Mouse (Mus musculus): ENCODE measurements around the gene Prlh.

DNA sequence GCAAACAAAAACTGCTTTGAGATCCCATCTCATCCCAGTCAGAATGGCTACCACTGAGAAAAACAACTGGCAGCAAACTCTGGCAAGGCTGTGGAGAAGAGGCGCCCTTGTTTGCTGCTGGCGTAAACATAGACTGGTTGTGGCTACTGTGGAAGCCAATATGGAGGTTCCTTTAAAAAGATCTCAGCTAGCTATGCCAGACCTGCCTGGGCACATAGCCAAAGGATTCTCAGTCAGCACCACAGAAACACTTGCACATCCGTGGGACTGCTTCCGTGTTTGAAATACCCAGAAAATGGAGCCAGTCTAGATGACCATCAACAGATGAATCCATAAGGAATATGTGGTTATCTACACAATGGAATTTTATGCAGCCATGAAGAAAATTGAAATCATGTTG, 26.9 kb upstream of the Prlh start:
- no peak for TF ChIP-seq POLR2A (IDR thresholded peaks at IDR 0.05; ENCODE audit: extremely low read depth, insufficient read depth, low read length)
- TF ChIP-seq CTCF (IDR thresholded peaks at IDR 0.05; ENCODE audit: extremely low read depth, insufficient read depth, low read length): no peak
